Mouse (Mus musculus) kidney, adult 2 months (tissue): ENCODE measurements around the gene Psmd3. TPM values are rescaled to one million over a fixed set of nuclear protein-coding genes. Genes with fewer than 3 reads are reported as not detected.

Experiments
- DNase-seq: peaks from one replicate; pipeline ENCODE4 v3.0.0; 2021
- H3K27ac ChIP-seq: fragments of 200-500 bp; 2 replicates; pipeline ENCODE4 v1.5.1; 2012; ENCODE audit warnings: low read depth, low read length, control low read depth, inconsistent platforms; ENCODE audit not compliant: insufficient read depth
- H3K27me3 ChIP-seq: fragments of 200-500 bp; replicated peaks from 2 replicates; pipeline ENCODE4 v1.6.1; 2012; ENCODE audit warnings: mild to moderate bottlenecking, moderate library complexity, low read length, inconsistent platforms; ENCODE audit not compliant: control insufficient read depth, insufficient read depth
- H3K36me3 ChIP-seq: fragments of 200-500 bp; 2 replicates; pipeline ENCODE4 v1.6.1; 2012; ENCODE audit warnings: mild to moderate bottlenecking, moderate library complexity, low read length, inconsistent platforms; ENCODE audit not compliant: control insufficient read depth, insufficient read depth
- H3K4me1 ChIP-seq: fragments of 200-500 bp; 2 replicates; pipeline ENCODE4 v1.6.1; 2011; ENCODE audit warnings: low read length; ENCODE audit not compliant: control insufficient read depth, insufficient read depth
- H3K4me3 ChIP-seq: fragments of 200-500 bp; 2 replicates; pipeline ENCODE4 v1.5.1; 2011; ENCODE audit warnings: mild to moderate bottlenecking, low read depth, low read length, control low read depth; ENCODE audit not compliant: insufficient read depth
- CTCF ChIP-seq: fragments of 200-500 bp; conservative IDR thresholded peaks from 2 replicates; pipeline ENCODE4 v1.5.1; 2011; ENCODE audit warnings: low read depth, mild to moderate bottlenecking, control low read depth, low read length, moderate library complexity, mixed read lengths; ENCODE audit not compliant: insufficient read depth, insufficient read length
- POLR2A ChIP-seq: fragments of 200-500 bp; IDR thresholded peaks from one replicate; pipeline ENCODE4 v1.6.1; 2011; ENCODE audit warnings: low read depth, low read length, control low read depth
- WGBS: fragments of 180-500 bp; shearing (Covaris S2); methylation state at CpG from one replicate; pipeline ENCODE4 v1.1.7; 2018; 5-methylcytosine and 5-hydroxymethylcytosine counted together
- polyA plus RNA-seq: library from polyadenylated mRNA; depleted of rRNA; stranded (reverse); fragments of >200 nt; gene quantifications from 2 replicates; pipeline ENCODE4 v1.2.3, GENCODE M21; 2012

Psmd3 gene
- polyA plus RNA-seq, 1 experiment, result 307 TPM

DNA sequence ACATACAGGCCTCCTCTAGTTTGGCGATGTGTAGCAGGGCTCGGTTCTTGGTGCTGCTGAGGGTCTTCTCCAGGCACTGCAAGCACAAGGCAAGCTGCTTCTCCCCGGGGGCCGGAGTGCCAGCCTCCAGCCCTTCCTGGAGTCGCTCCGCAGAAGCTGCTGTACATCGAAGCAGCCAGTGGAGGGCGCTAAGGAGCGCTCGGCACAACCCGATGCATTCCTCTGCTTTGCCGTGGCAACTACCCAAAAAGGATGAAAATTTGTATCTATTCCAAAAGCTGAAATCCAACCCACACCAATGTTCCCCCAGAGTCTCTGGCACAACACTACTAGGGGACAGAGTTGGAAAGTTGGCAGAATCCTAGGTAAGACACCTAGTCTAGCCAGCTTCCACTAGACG lies 35.5 kb downstream of the Psmd3 start:
- peak; percentile 72 for DNase-seq
- H3K36me3 ChIP-seq, result no peaks in the 10 kb centered on the region
- H3K27ac ChIP-seq, result no peak overlapping the region
- WGBS, result 14% methylated on average over 13 of the region's 13 CpGs
- peaks cover 9% of the 10 kb centered on the region for H3K4me1 ChIP-seq
- TF ChIP-seq CTCF, result peak; percentile 73
- TF ChIP-seq POLR2A, result no peak
- H3K27me3 ChIP-seq, result no peaks in the 10 kb centered on the region
- H3K4me3 ChIP-seq, result no peak overlapping the region

DNA sequence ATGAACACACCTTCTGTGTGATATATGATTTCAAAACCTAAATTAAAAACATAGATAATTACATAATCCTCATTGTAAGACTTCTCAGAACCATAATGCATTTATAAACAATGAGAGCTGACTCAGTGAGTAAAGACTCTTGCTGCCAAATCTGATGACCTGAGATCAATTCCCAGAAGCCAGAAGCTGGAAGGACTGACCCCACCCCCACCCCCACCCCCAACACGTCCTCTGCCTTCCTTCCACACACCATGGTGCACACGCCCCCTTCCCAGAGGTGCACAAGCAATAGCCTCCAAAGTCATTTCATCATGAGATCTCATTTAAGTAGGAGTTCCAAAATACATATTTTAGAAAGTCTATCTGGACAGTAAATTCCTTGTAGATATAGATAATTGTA lies 38.4 kb downstream of the Psmd3 start:
- Histone ChIP-seq H3K27ac (no peak overlapping the region), H3K36me3 (no peaks in the 10 kb centered on the region), H3K27me3 (no peaks in the 10 kb centered on the region), H3K4me1 (peaks cover 9% of the 10 kb centered on the region), H3K4me3 (no peak overlapping the region)
- TF ChIP-seq CTCF (no peak), POLR2A (no peak)
- 61% methylated on average over 2 of the region's 2 CpGs for WGBS
- DNase-seq, result no peak

DNA sequence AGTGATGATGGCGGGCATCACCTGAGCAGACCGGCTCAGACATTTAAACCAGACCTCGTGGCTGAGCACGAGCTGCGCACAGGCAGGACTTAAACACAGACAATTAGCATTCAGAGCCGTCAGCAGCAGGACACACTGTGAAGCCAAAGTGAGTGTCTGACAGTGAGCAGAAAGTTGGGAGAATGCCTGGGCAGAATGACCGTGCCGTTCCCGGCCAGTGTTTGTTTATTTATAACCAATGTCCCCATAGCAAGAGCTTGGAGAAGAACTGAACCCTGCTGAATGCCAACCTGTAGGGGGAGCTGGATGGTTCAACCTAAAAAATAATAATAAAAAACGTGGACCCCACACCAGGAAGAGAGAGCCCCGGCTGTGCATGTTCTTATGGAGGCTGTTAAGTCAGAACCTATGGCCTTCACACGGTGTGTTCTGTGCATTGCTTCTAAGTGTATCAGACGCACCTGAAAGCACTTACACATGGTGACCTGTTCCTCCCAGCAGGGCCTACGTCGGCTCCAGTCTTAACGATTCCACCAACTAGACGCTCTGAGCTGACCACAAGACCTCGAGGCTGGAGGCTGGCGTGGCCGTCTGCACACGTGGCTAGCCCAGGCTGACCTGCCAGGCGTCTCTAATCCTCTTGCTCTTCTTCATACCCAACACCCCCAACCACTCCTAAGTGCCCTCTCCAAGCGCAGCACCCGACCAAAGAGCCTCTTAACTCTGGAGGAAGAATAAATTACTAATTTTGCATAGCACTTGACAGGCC lies 39.3 kb downstream of the Psmd3 start:
- TF ChIP-seq CTCF, result peak; percentile 41
- no peak for TF ChIP-seq POLR2A
- peak overlapping the region; percentile 44; the same call in 1 of the 2 replicates for H3K27ac ChIP-seq
- DNase-seq, result peak; percentile 85
- peaks cover 12% of the 10 kb centered on the region for H3K4me1 ChIP-seq
- no peaks in the 10 kb centered on the region for H3K36me3 ChIP-seq
- no peak overlapping the region for H3K4me3 ChIP-seq
- no peaks in the 10 kb centered on the region for H3K27me3 ChIP-seq
- 43% methylated on average over 24 of the region's 24 CpGs for WGBS

DNA sequence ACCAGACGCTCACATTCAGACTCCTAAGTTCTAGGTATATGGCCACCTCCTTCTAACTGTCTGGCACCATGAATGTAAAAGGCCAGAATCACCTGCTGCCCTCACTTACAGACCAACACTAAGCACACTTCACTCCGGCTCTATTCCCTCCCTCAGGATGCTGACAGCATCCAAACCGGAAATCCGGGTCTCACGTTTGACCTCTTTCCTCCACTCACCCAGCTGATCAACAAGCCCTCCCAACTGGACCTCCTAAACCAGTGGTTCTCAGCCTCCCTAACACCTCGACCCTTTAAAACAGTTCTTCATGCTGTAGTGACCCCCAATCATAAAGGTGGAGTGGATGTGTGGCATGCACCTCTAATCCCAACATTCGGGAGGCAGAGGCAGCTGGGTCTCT lies 40.7 kb downstream of the Psmd3 start:
- no peak overlapping the region for H3K27ac ChIP-seq
- no peaks in the 10 kb centered on the region for H3K36me3 ChIP-seq
- peak; percentile 40 for DNase-seq
- H3K4me3 ChIP-seq, result no peak overlapping the region
- H3K27me3 ChIP-seq, result no peaks in the 10 kb centered on the region
- WGBS, result 59% methylated on average over 7 of the region's 7 CpGs
- TF ChIP-seq POLR2A, result no peak
- peaks cover 12% of the 10 kb centered on the region for H3K4me1 ChIP-seq

DNA sequence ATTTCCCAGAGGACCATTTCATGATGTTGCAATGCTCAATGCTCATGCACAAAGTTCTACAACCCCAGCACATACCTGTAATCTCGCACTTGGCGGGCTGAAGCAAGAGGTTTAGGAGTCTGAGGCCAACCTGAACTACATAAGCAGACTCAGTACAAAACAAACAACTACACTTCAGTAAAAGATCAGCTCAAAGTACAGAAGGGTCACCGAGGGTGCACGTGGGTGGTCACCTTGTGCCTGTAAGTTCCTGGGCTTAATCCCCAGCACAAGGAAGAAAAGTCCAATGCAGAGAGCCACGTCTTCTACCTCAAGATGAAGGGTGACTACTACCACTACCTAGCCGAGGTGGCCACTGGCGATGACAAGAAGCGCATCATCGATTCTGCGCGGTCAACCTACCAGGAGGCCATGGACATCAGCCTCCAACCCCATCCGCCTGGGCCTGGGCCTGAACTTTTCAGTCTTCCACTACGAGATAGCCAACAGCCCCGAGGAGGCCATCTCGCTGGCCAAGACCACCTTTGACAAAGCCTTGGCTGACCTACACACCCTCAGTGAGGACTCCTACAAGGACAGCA lies 43.7 kb downstream of the Psmd3 start:
- Histone ChIP-seq H3K4me1 (peaks cover 19% of the 10 kb centered on the region), H3K36me3 (no peaks in the 10 kb centered on the region), H3K27me3 (no peaks in the 10 kb centered on the region), H3K27ac (no peak overlapping the region; the same call in 1 of the 2 replicates), H3K4me3 (no peak overlapping the region)
- TF ChIP-seq POLR2A (no peak), CTCF (no peak)
- DNase-seq, result peak; percentile 30
- WGBS, result 85% methylated on average over 15 of the region's 15 CpGs

DNA sequence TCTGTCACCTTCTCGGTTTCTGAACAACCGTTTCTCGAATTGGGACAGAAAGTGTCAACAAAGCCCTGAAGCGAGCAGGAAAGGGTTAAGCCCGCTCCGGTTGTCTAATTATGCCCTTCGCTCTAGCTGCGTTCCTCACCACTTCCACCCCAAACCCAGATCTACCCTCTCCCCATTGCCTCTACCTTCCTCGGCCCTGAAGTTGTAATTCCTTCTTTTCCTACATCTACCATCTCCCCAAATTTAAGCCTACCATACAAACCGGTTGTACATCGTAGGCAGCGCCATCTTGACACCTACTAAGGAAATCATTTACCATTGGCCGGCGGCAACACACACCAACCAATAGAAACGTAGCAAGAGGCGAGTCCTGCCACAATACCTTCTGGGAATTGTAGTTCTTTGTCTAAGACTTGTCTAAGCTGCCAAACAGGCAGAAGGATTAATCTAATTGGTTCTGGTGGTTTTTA lies 46.8 kb downstream of the Psmd3 start, which contains the start of gene Med24:
Med24 (minus strand) TSS at position 317 of the 470 bp plus-strand sequence.
- no peak for TF ChIP-seq POLR2A
- TF ChIP-seq CTCF, result no peak
- Histone ChIP-seq H3K4me1 (peaks cover 10% of the 10 kb centered on the region), H3K27me3 (no peaks in the 10 kb centered on the region), H3K4me3 (peak within 1 kb of the TSS; percentile 93), H3K36me3 (no peaks in the 10 kb centered on the region), H3K27ac (peak within 1 kb of the TSS; percentile 72; the same call in 1 of the 2 replicates)
- peak; percentile 97 for DNase-seq
- WGBS, result under 1% methylated on average over 16 of the region's 16 CpGs

DNA sequence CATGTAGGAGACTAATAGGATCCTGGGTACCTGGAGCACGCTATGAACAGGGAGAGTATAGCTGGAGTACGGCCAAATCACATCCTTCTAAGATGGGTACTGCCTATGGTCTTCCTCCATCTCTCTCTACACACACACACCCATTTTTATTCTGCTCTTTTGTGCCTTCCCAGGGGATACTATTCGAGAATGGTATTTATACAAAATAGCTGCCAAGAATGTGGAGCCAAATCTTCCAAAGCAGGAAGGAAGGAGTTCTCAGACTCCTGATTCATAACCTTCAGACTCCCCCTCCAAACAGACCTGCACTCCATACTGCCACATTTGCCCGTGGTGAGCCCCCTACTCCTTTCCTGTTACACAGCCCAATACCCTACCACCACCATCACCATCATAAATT lies 48.4 kb downstream of the Psmd3 start:
- Histone ChIP-seq H3K4me3 (no peak overlapping the region), H3K27me3 (no peaks in the 10 kb centered on the region), H3K4me1 (peaks cover 10% of the 10 kb centered on the region), H3K27ac (0 out of 2 replicates have a peak overlapping the region, but pooled peaks have one; percentile 22), H3K36me3 (no peaks in the 10 kb centered on the region)
- WGBS, result 60% methylated on average over 4 of the region's 4 CpGs
- peak; percentile 33 for DNase-seq
- TF ChIP-seq POLR2A (no peak), CTCF (no peak)
